Mouse (Mus musculus): ENCODE measurements at regions not wholly inside any gene's neighbourhood (a gene's known extent, or its start where the extent isn't known, plus 50 kb on each side); places are given as distances from the start of the nearest gene placed in this dataset.
A peak's percentile ranks its signal among the peaks of the same experiment; 100 is the strongest.

- DNase-seq (ENCODE audit: extremely low read depth) = peak; percentile 19
- Histone ChIP-seq H3K79me2 (replicated peaks; ENCODE audit: control insufficient read depth, extremely low read depth, insufficient read depth, poor library complexity, severe bottlenecking) (no peaks in the 10 kb centered on the region), H3K4me3 (replicated peaks in 1 of 3; ENCODE audit: low read depth in 2 of 3, low read length in 2 of 3, poor library complexity in 1 of 3) (no peak overlapping the region), H3K9me3 (replicated peaks; ENCODE audit: low read length) (no peaks in the 10 kb centered on the region), H3K27ac (ENCODE audit: insufficient read depth, low read depth) (no peak overlapping the region), H3K4me1 (ENCODE audit: control insufficient read depth in 1 of 2, insufficient read depth in 2 of 2) (peaks cover 0 to 7% of the 10 kb centered on the region in 2 experiments; a peak in 2 of 4 replicates), H3K9ac (ENCODE audit: insufficient read depth, low read depth) (no peak overlapping the region), H3K4me2 (ENCODE audit: insufficient read depth, low read depth, poor library complexity, severe bottlenecking) (no peak overlapping the region), H3K36me3 (replicated peaks in 1 of 2; ENCODE audit: control insufficient read depth in 1 of 2, insufficient read depth in 1 of 2, low read length in 1 of 2) (no peaks in the 10 kb centered on the region), H3K27me3 (replicated peaks) (no peaks in the 10 kb centered on the region)
- dilution Hi-C loops (cut with MboI; ENCODE audit: extremely low pct_ligation_motif_present, extremely low pct_unique_long_range_greater_than_20kb, low sequenced_read_pairs) = no loop called here
- TF ChIP-seq USF2 (conservative IDR thresholded peaks at IDR 0.05; ENCODE audit: low read depth, low read length) = no peak
- TF ChIP-seq ZNF384 (IDR thresholded peaks at IDR 0.05; ENCODE audit: low read depth, low read length) = no peak
- TF ChIP-seq CHD2 (IDR thresholded peaks at IDR 0.05; ENCODE audit: low read length) = no peak
- TF ChIP-seq CHD1 (IDR thresholded peaks at IDR 0.05; ENCODE audit: low read depth, low read length) = no peak
- no peak for TF ChIP-seq MYC (IDR thresholded peaks at IDR 0.05; ENCODE audit: low read depth, low read length)
- TF ChIP-seq MAFK (IDR thresholded peaks at IDR 0.05; ENCODE audit: insufficient replicate concordance, low read length) = no peak
- no peak for TF ChIP-seq POLR2AphosphoS2 (IDR thresholded peaks at IDR 0.05; ENCODE audit: low read depth, low read length)
- no peak for TF ChIP-seq GABPA (IDR thresholded peaks at IDR 0.05; ENCODE audit: insufficient replicate concordance, low read depth, low read length)
- no peak for TF ChIP-seq IRF4 (IDR thresholded peaks at IDR 0.05; ENCODE audit: low read depth, low read length)
- TF ChIP-seq UBTF (IDR thresholded peaks at IDR 0.05; ENCODE audit: low read depth, low read length) = no peak
- TF ChIP-seq EP300 (IDR thresholded peaks at IDR 0.05; ENCODE audit: low read length) = no peak
- TF ChIP-seq RCOR1 (conservative IDR thresholded peaks at IDR 0.05; ENCODE audit: low read depth, low read length) = no peak
- TF ChIP-seq RAD21 (IDR thresholded peaks at IDR 0.05; ENCODE audit: low read depth, low read length) = no peak
- TF ChIP-seq MAX (IDR thresholded peaks at IDR 0.05; ENCODE audit: low read length) = no peak
- in situ Hi-C loops (cut with MboI; ENCODE audit: low pct_ligation_motif_present, low pct_unique_long_range_greater_than_20kb, low sequenced_read_pairs) = no loop called here
These were observed 674.1 kb downstream of the Epm2a start for GRCm38 (mm10) chr10:12017286-12017685.

- H3K27ac ChIP-seq (ENCODE audit: insufficient read depth, low read depth) = no peak overlapping the region
- TF ChIP-seq CHD2 (IDR thresholded peaks at IDR 0.05; ENCODE audit: low read length) = no peak
- no peak for TF ChIP-seq CTCF (conservative IDR thresholded peaks at IDR 0.05 in 1 of 2, IDR thresholded peaks at IDR 0.05 in 1 of 2; ENCODE audit: low read depth in 2 of 2, low read length in 2 of 2)
- no peak for TF ChIP-seq ZKSCAN1 (IDR thresholded peaks at IDR 0.05; ENCODE audit: borderline replicate concordance, low read depth, low read length)
- no peak for TF ChIP-seq USF2 (conservative IDR thresholded peaks at IDR 0.05; ENCODE audit: low read depth, low read length)
- TF ChIP-seq UBTF (IDR thresholded peaks at IDR 0.05; ENCODE audit: low read depth, low read length) = no peak
- no peak for TF ChIP-seq NRF1 (IDR thresholded peaks at IDR 0.05; ENCODE audit: low read depth, low read length)
- no peak for TF ChIP-seq POLR2AphosphoS2 (IDR thresholded peaks at IDR 0.05; ENCODE audit: low read depth, low read length)
- TF ChIP-seq ELF1 (IDR thresholded peaks at IDR 0.05; ENCODE audit: low read depth, low read length) = no peak
- no peak for TF ChIP-seq ETS1 (conservative IDR thresholded peaks at IDR 0.05; ENCODE audit: low read depth, low read length)
- no peak for TF ChIP-seq MXI1 (IDR thresholded peaks at IDR 0.05; ENCODE audit: low read depth, low read length)
- TF ChIP-seq MAZ (IDR thresholded peaks at IDR 0.05; ENCODE audit: low read depth, low read length) = no peak
- no peak for TF ChIP-seq SIN3A (IDR thresholded peaks at IDR 0.05; ENCODE audit: low read length)
- DNase-seq (ENCODE audit: extremely low read depth) = no peak
- H3K4me1 ChIP-seq (ENCODE audit: control insufficient read depth in 1 of 2, insufficient read depth in 2 of 2) = peaks cover 0 to 7% of the 10 kb centered on the region in 2 experiments; a peak in 2 of 4 replicates
- H3K4me2 ChIP-seq (ENCODE audit: insufficient read depth, low read depth, poor library complexity, severe bottlenecking) = no peak overlapping the region
- H3K9ac ChIP-seq (ENCODE audit: insufficient read depth, low read depth) = no peak overlapping the region
- in situ Hi-C loops (cut with MboI; ENCODE audit: low pct_ligation_motif_present, low pct_unique_long_range_greater_than_20kb, low sequenced_read_pairs) (no loop called here), dilution Hi-C loops (cut with MboI; ENCODE audit: extremely low pct_ligation_motif_present, extremely low pct_unique_long_range_greater_than_20kb, low sequenced_read_pairs) (no loop called here)
- H3K4me3 ChIP-seq (replicated peaks in 1 of 3; ENCODE audit: low read depth in 2 of 3, low read length in 2 of 3, poor library complexity in 1 of 3) = no peak overlapping the region
- no peaks in the 10 kb centered on the region for H3K27me3 ChIP-seq (replicated peaks)
- no peaks in the 10 kb centered on the region for H3K9me3 ChIP-seq (replicated peaks; ENCODE audit: low read length)
- no peaks in the 10 kb centered on the region for H3K79me2 ChIP-seq (replicated peaks; ENCODE audit: control insufficient read depth, extremely low read depth, insufficient read depth, poor library complexity, severe bottlenecking)
- H3K36me3 ChIP-seq (replicated peaks in 1 of 2; ENCODE audit: control insufficient read depth in 1 of 2, insufficient read depth in 1 of 2, low read length in 1 of 2) = no peaks in the 10 kb centered on the region
These were observed 675.1 kb downstream of the Epm2a start for GRCm38 (mm10) chr10:12018281-12018680.

Measured in CH12.LX (cell line).